Mouse (Mus musculus) testis, adult 2 months (tissue): ENCODE results near the gene Dmwd.

ENCODE experiments used
- CTCF ChIP-seq: fragments of 200-500 bp; IDR thresholded peaks from 2 replicates; pipeline ENCODE4 v1.5.1; 2012; ENCODE audit warnings: low read depth, mild to moderate bottlenecking, inconsistent platforms, low read length, moderate library complexity; ENCODE audit not compliant: control insufficient read depth, insufficient read depth, insufficient replicate concordance
- POLR2A ChIP-seq: fragments of 200-500 bp; IDR thresholded peaks from 2 replicates; pipeline ENCODE4 v1.6.1; 2012; ENCODE audit warnings: low read depth, mild to moderate bottlenecking, inconsistent platforms, low read length, moderate library complexity; ENCODE audit not compliant: control insufficient read depth

DNA sequence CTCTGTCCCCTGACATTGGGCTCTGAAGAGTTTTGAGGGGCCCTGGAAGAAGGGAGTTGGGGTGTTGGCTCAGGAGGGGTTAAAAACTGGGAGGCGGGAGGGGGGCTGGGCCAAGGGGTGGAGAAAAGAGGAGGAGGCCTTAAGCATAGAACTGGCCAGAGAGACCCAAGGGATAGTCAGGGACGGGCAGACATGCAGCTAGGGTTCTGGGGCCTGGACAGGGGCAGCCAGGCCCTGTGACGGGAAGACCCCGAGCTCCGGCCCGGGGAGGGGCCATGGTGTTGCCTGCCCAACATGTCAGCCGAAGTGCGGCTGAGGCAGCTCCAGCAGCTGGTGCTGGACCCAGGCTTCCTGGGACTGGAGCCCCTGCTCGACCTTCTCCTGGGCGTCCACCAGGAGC is 7.7 kb downstream of the Dmwd start, which contains the start of gene Dmpk:
- no peak for TF ChIP-seq CTCF
- TF ChIP-seq POLR2A: no peak
